Mouse (Mus musculus) inflammation-experienced regulatory T-cells (primary cell): ENCODE measurements around the gene Gm15130. TPM values are rescaled to one million over a fixed set of nuclear protein-coding genes. Genes with fewer than 3 reads are reported as not detected.

Source experiments
- polyA plus RNA-seq, 2 experiments: library from polyadenylated mRNA; unstranded; fragments of 100-300 nt; shearing (Covaris generic); gene quantifications; one replicate each; pipeline ENCODE4 v1.2.1; 2017

Gene Gm15130
- polyA plus RNA-seq = not detected

GRCm38 (mm10) chr2:111152836-111153235 is at the start of gene Gm15130:
Gene Gm15130, minus strand, starts transcription at chr2:111152936.

GRCm38 (mm10) chr2:111105882-111106281 is 46.9 kb downstream of the Gm15130 start, which contains the start of gene Gm13941:
Gene Gm13941, minus strand, starts transcription at chr2:111105982.

Other genes starting within 250 kb of the Gm15130 start
- gene Ano3, start 202.0 kb downstream of the Gm15130 start, polyA plus RNA-seq = under 1 TPM; 0.05 to 0.23 TPM
- not detected for gene Gm13941, start 47.0 kb downstream of the Gm15130 start, polyA plus RNA-seq
- gene 4930430A15Rik, start 76.7 kb upstream of the Gm15130 start, polyA plus RNA-seq = under 1 TPM in 1 of 2 experiments, not detected in 1; 0.42 TPM
- not detected for gene Olfr1275, start 82.3 kb upstream of the Gm15130 start, polyA plus RNA-seq
- gene Olfr1276, start 101.6 kb upstream of the Gm15130 start, polyA plus RNA-seq = not detected
- under 1 TPM in 1 of 2 experiments, not detected in 1; 0.04 TPM for gene Olfr1277, start 121.2 kb upstream of the Gm15130 start, polyA plus RNA-seq
- gene Olfr1278, start 137.2 kb upstream of the Gm15130 start, polyA plus RNA-seq = not detected
- not detected for gene Olfr1279, start 147.7 kb upstream of the Gm15130 start, polyA plus RNA-seq
- gene Olfr1280, start 161.1 kb upstream of the Gm15130 start, polyA plus RNA-seq = not detected
- not detected for gene Olfr1281, start 173.6 kb upstream of the Gm15130 start, polyA plus RNA-seq
- gene Olfr1282, start 183.1 kb upstream of the Gm15130 start, polyA plus RNA-seq = not detected
- gene Olfr1283, start 213.9 kb upstream of the Gm15130 start, polyA plus RNA-seq = not detected
- not detected for gene Olfr1284, start 222.6 kb upstream of the Gm15130 start, polyA plus RNA-seq